Mouse (Mus musculus) bone marrow macrophage, adult 2 months (primary cell): ENCODE results near the gene Zfp568. TPM values are rescaled to one million over a fixed set of nuclear protein-coding genes. Genes with fewer than 3 reads are reported as not detected.

Experiments used
- H3K27ac ChIP-seq: 2 replicates; pipeline ENCODE4 v1.5.1; 2012; ENCODE audit warnings: low read depth, low read length; ENCODE audit not compliant: insufficient read depth
- H3K4me1 ChIP-seq: 2 replicates; pipeline ENCODE4 v1.6.1; 2012; ENCODE audit warnings: low read length; ENCODE audit not compliant: control insufficient read depth, insufficient read depth
- H3K4me3 ChIP-seq: 2 replicates; pipeline ENCODE4 v1.5.1; 2012; ENCODE audit warnings: mild to moderate bottlenecking, low read length, moderate library complexity; ENCODE audit not compliant: insufficient read depth
- CTCF ChIP-seq: IDR thresholded peaks from 2 replicates; pipeline ENCODE4 v1.5.1; 2012; ENCODE audit warnings: low read depth, mild to moderate bottlenecking, low read length, moderate library complexity
- POLR2A ChIP-seq: IDR thresholded peaks from 2 replicates; pipeline ENCODE4 v1.6.1; 2012; ENCODE audit warnings: mild to moderate bottlenecking, low read depth, low read length, borderline replicate concordance
- polyA plus RNA-seq: library from polyadenylated mRNA; stranded (reverse); fragments of >200 nt; gene quantifications from 2 replicates; pipeline ENCODE4 v1.2.4, GENCODE M21; 2012; ENCODE audit not compliant: missing spikeins, insufficient read depth, insufficient read length

Gene Zfp568
- polyA plus RNA-seq, result 3.6 and 4.0 TPM in 2 replicates

DNA sequence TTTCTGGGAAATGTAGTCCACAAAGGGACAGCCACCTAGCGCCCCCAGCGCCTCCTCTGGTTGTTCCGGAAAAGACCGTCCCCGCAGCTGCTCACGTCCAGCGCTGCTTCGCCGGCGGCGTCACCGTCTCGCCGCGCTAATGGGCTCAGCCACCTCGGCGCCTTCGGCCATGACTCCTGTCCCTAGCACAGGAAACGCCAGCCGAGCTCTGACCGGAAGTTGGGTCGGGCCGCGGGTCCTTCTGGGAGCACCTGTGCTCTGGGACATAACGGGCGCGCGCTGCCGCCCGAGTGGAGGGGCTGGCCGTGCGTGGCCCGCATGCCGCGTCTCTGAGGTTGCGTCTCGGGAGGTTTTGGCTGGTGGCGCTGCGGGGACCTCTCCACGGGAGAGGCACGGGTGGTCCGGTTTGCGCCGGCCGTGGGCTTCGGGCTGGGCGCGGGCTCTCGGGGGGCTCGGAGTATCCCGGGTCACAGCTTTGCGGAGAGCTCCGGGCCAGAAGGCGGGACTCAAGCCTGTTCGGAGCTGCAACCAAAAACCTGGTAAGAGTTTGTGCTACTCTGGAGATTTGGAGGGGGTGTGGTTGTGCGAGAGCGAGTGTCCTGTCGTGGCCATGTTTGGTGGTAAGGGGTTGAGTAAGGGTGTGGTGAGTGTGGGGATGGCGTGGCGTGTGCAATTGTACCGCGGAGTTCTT lies at the start of gene Zfp568:
TSS of gene Zfp568 (plus strand) at position 266 of the 691 bp plus-strand sequence.
- Histone ChIP-seq H3K4me3 (peak within 1 kb of the TSS; percentile 88), H3K4me1 (peaks cover 5% of the 10 kb centered on the region), H3K27ac (peak within 1 kb of the TSS; percentile 76)
- TF ChIP-seq CTCF (no peak), POLR2A (peak; percentile 98)

DNA sequence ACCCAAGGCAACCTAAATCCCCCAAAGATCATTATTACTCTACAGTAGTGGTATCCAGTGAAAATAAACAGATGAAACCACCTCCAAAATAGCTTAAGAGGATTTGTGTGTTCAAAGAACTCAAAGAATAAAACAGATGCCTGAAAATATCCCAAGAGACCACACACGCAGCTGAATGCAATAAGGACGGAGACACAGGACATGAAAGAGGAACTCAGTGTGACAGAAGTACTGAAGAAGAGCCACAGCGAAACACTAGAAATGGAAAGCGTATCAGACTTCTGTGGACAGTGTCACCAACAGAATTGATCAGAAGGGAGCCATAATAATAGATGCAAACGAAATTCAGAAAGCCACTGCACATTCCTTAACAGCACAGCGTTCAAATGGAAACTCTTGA lies 44.9 kb upstream of the Zfp568 start:
- TF ChIP-seq POLR2A, result no peak
- TF ChIP-seq CTCF, result no peak
- Histone ChIP-seq H3K27ac (no peak overlapping the region), H3K4me3 (no peak overlapping the region), H3K4me1 (no peaks in the 10 kb centered on the region)

DNA sequence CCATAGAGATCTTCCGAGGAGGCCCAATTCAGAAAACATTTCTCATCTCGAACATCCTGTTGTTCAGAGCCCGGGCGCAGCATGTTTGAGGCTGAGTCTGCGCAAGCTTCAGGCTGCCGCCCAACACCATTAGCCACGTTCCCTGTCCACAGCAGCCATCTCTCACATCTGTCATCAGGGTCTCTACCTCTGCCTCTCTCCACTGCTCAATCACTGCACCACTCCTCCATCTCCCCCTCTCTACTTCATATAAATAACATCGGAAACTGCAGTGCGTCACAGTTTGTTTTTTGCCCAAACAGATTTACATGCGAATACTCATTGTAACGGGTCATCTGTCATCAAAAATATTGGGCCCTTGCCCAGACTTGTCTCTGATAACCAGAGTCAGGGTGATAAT lies 42.7 kb upstream of the Zfp568 start:
- Histone ChIP-seq H3K4me3 (no peak overlapping the region), H3K27ac (no peak overlapping the region), H3K4me1 (no peaks in the 10 kb centered on the region)
- no peak for TF ChIP-seq CTCF
- no peak for TF ChIP-seq POLR2A

- TF ChIP-seq POLR2A, result no peak
- Histone ChIP-seq H3K4me1 (no peaks in the 10 kb centered on the region), H3K4me3 (no peak overlapping the region), H3K27ac (no peak overlapping the region)
These were observed 41.0 kb upstream of the Zfp568 start for GRCm38 (mm10) chr7:29942740-29943139.

DNA sequence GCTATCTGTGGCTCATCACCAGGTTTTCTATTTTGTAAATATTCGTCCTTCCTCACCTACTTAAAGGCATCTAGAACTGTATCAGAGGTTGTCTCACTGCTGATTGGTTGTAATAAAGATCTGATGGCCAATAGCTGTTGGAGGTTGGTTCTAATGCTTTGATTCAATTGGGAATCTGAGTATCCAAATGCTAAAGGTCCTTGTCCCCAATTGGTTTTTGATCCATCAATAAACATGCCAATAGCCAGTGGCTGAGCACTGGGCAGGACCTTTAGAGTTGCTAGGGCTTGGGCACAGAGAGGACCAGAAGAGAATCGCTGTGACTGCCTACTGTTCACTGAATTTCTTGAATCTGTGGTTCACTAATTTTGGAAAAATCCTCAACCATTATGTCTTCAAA lies 40.0 kb upstream of the Zfp568 start:
- H3K4me3 ChIP-seq, result no peak overlapping the region
- no peak overlapping the region for H3K27ac ChIP-seq
- TF ChIP-seq CTCF (no peak), POLR2A (no peak)
- no peaks in the 10 kb centered on the region for H3K4me1 ChIP-seq

DNA sequence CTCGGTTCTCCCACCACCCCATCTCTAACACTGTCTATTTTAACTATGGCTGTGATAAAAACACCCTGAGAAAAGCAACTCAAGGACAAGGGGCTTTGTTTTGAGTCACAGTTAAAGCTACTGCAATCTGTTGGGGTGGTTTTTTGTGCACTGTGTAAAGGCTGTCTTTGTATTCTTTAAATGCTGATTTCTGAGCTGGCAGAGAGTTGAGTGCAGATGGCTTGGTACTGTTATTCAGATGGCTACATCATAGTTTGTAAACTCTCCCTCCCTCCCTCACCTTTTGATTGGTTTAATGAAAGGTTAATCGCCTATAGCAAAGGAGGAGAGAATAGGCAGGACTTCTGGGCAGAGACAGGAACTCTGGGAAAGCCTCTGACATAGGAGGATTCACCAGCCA lies 39.6 kb upstream of the Zfp568 start:
- Histone ChIP-seq H3K4me3 (no peak overlapping the region), H3K27ac (no peak overlapping the region), H3K4me1 (no peaks in the 10 kb centered on the region)
- TF ChIP-seq POLR2A (no peak), CTCF (no peak)

GRCm38 (mm10) chr7:29953086-29953485 lies 30.7 kb upstream of the Zfp568 start:
- TF ChIP-seq POLR2A (no peak), CTCF (no peak)
- Histone ChIP-seq H3K4me1 (no peaks in the 10 kb centered on the region), H3K27ac (peak overlapping the region; percentile 73; the same call in 1 of the 2 replicates), H3K4me3 (peak overlapping the region; percentile 73)

GRCm38 (mm10) chr7:29953513-29954401 lies 30.0 kb upstream of the Zfp568 start, which contains the start of gene Zfp74:
Gene Zfp74, minus strand, starts transcription at chr7:29954089.
- peak within 1 kb of the TSS; percentile 73 for H3K27ac ChIP-seq
- H3K4me3 ChIP-seq, result peak within 1 kb of the TSS; percentile 73
- TF ChIP-seq POLR2A (no peak), CTCF (no peak)
- no peaks in the 10 kb centered on the region for H3K4me1 ChIP-seq

GRCm38 (mm10) chr7:29954731-29955130 lies 29.0 kb upstream of the Zfp568 start:
- Histone ChIP-seq H3K4me3 (no peak overlapping the region), H3K4me1 (no peaks in the 10 kb centered on the region), H3K27ac (no peak overlapping the region)
- TF ChIP-seq CTCF (peak; percentile 43; the same call in 1 of the 2 replicates), POLR2A (no peak)

GRCm38 (mm10) chr7:29956257-29956656 lies 27.5 kb upstream of the Zfp568 start:
- TF ChIP-seq CTCF (no peak), POLR2A (no peak)
- no peak overlapping the region for H3K4me3 ChIP-seq
- no peaks in the 10 kb centered on the region for H3K4me1 ChIP-seq
- H3K27ac ChIP-seq, result no peak overlapping the region
